Mouse (Mus musculus): ENCODE data around the gene Gm8677.
"Not testable (repeated sequence)": the region's sequence is repeated elsewhere in the genome, so short reads cannot be mapped to it uniquely, and the experiment has no call there.

Gene Gm8677

GRCm38 (mm10) chr7:22534787-22535186 lies at the start of gene Gm8677:
Gm8677 (minus strand) TSS chr7:22534887.
- not testable (repeated sequence) for DNase-seq

GRCm38 (mm10) chr7:22565243-22565642 lies 30.6 kb upstream of the Gm8677 start, which contains the start of gene Gm4201:
Gm4201 (minus strand) TSS chr7:22565343.
- not testable (repeated sequence) for DNase-seq

DNA sequence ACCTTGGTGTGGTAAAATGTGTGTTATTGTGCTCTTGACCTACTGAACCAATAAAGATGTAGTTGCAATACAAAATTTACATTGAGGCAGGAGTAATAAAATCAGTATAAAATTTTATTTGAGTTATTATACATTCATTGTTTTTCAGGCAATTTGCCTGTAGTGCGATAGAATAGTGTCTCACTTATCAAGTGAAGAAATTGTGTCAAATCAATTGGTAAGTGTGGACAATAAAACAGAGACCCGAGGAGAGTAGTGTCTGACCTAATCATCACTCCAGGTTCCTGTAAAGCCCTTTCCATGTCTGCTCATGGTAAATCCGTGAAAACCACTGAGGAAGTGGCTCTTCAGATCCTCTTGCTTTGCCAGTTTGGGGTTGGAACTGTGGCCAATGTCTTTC lies 12.0 kb downstream of the Gm8677 start, which contains the start of gene Vmn1r152:
Vmn1r152 (plus strand) TSS at position 301 of the 400 bp plus-strand sequence.
- not testable (repeated sequence) for DNase-seq

DNA sequence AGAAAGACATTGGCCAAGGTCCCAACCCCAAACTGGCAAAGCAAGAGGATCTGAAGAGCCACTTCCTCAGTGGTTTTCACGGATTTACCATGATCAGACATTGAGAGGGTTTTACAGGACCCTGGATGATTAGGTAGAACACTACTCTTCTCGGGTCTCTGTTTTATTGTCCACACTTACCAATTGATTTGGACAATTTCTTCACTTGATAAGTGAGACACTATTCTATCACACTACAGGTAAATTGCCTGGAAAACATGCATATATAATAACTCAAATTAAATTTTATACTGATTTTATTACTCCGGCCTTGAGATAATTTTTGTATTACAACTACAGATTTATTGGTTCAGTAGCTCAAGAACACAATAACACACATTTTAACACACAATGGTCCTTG lies 35.1 kb downstream of the Gm8677 start, which contains the start of gene Vmn1r151:
Vmn1r151 (minus strand) TSS at position 101 of the 400 bp plus-strand sequence.
- DNase-seq = not testable (repeated sequence)
